Mouse (Mus musculus) ES-Bruce4 (cell line): ENCODE measurements around the gene Plcb4. TPM values are rescaled to one million over a fixed set of nuclear protein-coding genes. Genes with fewer than 3 reads are reported as not detected.

ENCODE experiments used
- H3K27ac ChIP-seq: 2 replicates; pipeline ENCODE4 v1.5.1; 2012; ENCODE audit warnings: low read length, inconsistent platforms; ENCODE audit not compliant: insufficient read depth
- H3K27me3 ChIP-seq: 2 replicates; pipeline ENCODE4 v1.6.1; 2012; ENCODE audit warnings: mild to moderate bottlenecking, low read length, inconsistent platforms; ENCODE audit not compliant: control insufficient read depth, poor library complexity, insufficient read depth, severe bottlenecking
- H3K36me3 ChIP-seq: 2 replicates; pipeline ENCODE4 v1.6.1; 2012; ENCODE audit warnings: inconsistent platforms, mild to moderate bottlenecking, low read length, moderate library complexity; ENCODE audit not compliant: control insufficient read depth, poor library complexity, insufficient read depth, severe bottlenecking
- H3K4me1 ChIP-seq: one replicate; pipeline ENCODE4 v1.8.1; 2011; ENCODE audit warnings: low read length; ENCODE audit not compliant: control insufficient read depth, insufficient read depth
- H3K4me3 ChIP-seq: 2 replicates; pipeline ENCODE4 v1.5.1; 2011; ENCODE audit warnings: low read depth, mild to moderate bottlenecking, low read length
- H3K9ac ChIP-seq: 2 replicates; pipeline ENCODE4 v1.6.1; 2012; ENCODE audit warnings: low read depth, mild to moderate bottlenecking, inconsistent platforms; ENCODE audit not compliant: poor library complexity, severe bottlenecking
- H3K9me3 ChIP-seq: replicated peaks from 2 replicates; pipeline ENCODE4 v1.6.1; 2012; ENCODE audit warnings: mild to moderate bottlenecking, low read length, inconsistent platforms; ENCODE audit not compliant: control insufficient read depth, poor library complexity, insufficient read depth, severe bottlenecking
- CTCF ChIP-seq: IDR thresholded peaks from one replicate; pipeline ENCODE4 v1.8.1; 2011; ENCODE audit warnings: low read depth, low read length
- EP300 ChIP-seq: IDR thresholded peaks from 2 replicates; pipeline ENCODE4 v1.6.1; 2011; ENCODE audit warnings: low read depth, low read length; ENCODE audit not compliant: insufficient read depth
- POLR2A ChIP-seq: IDR thresholded peaks from one replicate; pipeline ENCODE4 v1.8.1; 2011; ENCODE audit warnings: low read length; ENCODE audit not compliant: insufficient read depth
- polyA plus RNA-seq: library from polyadenylated mRNA; stranded (reverse); fragments of >200 nt; gene quantifications from 2 replicates; pipeline ENCODE4 v1.2.4, GENCODE M21; 2011; ENCODE audit warnings: low read depth; ENCODE audit not compliant: missing spikeins, insufficient read depth, insufficient read length

The Plcb4 gene
- polyA plus RNA-seq, 1 experiment, result 19.3 TPM

DNA sequence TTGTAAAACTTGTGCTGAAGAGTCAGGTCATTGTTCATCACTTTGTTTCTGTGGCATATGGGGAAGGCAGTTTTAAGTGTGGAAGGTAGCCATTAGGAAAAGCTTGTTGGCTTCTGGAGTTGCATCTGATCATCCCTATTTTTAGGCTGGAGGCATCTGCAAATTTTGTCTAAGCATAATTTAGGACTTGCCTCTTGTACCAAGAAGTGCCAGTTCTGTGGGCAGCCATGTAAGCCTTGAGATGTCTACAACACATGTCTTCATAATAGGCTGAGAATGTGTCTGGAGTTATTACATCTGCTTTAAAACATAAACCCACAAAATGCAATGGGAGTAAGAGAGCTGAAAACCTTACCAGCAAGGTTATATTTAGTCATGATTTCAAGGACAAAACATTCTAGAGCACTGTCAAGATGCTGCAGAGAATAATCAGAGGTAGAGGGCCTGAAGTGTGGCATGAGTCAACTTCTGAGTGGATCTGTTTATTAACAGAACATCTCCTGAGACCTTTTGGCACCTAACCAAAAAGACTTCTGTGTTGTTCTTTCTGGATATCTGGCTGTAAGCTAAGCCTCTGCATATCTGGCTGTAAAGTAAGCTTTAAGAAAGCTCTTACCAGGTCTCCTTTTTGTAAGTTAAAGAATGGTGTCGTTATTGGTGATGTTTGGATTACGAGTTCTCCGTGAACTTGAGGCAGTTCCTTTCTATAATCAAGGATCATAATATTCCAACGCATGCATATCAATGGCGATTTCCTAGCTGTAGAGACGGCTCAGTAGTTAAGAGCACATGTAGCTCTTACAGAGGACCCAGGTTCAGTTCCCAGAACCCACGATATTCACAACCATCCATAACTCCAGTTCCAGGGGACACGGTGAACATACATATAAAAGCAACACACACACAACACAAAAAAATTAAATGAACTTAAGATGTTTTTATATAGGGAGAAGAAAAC, 203.0 kb downstream of the Plcb4 start:
- H3K9me3 ChIP-seq, result no peaks in the 10 kb centered on the region
- no peaks in the 10 kb centered on the region for H3K36me3 ChIP-seq
- no peak overlapping the region for H3K27ac ChIP-seq
- H3K9ac ChIP-seq, result no peak overlapping the region
- H3K27me3 ChIP-seq, result no peaks in the 10 kb centered on the region
- H3K4me3 ChIP-seq, result no peak overlapping the region
- no peak for TF ChIP-seq POLR2A
- peaks cover 2% of the 10 kb centered on the region for H3K4me1 ChIP-seq

DNA sequence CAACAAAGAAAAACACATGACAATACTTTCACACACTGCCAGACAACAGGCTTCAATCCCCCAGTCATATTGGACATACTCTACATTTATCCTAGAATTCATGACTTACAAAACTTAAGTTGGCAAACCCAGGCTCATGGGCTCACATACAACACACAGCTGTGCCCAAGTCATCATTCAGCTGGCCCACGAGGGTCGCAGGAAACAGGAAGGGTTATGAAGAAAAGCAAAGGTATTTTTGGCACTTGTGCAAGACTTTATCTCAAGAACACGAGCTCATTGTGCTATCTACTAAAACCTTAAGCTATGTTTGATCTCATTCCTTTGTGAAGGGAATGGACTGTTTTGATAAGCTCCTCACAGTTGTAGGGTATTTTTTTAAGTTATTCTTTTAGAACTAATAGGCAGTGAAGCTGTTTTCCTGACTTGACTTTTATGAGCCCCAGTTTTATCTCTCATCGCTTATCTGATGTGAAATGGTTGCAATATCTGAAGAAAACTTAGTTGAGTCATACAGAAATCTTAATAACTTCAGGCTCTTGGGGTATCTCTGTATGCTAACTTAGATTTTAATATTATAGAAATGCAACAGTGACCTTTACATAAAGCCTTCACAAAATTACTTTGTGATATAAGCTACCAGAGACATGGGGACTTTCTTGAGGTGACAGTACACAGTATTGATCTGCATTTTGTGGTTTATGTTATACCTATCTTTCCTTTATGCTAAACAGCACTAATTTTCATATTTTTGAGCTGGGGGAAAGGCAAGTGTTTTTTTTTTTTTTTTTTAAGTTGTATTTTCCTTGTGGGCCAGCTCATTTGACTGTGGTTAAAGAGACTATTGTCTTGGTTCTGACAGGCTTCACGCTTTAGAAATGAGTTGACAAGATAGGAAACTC, 203.9 kb downstream of the Plcb4 start:
- H3K4me1 ChIP-seq, result no peaks in the 10 kb centered on the region
- no peak overlapping the region for H3K9ac ChIP-seq
- TF ChIP-seq POLR2A (no peak), CTCF (no peak), EP300 (no peak)
- H3K36me3 ChIP-seq, result no peaks in the 10 kb centered on the region
- H3K9me3 ChIP-seq, result no peaks in the 10 kb centered on the region
- H3K4me3 ChIP-seq, result no peak overlapping the region
- H3K27me3 ChIP-seq, result no peaks in the 10 kb centered on the region
- H3K27ac ChIP-seq, result no peak overlapping the region

DNA sequence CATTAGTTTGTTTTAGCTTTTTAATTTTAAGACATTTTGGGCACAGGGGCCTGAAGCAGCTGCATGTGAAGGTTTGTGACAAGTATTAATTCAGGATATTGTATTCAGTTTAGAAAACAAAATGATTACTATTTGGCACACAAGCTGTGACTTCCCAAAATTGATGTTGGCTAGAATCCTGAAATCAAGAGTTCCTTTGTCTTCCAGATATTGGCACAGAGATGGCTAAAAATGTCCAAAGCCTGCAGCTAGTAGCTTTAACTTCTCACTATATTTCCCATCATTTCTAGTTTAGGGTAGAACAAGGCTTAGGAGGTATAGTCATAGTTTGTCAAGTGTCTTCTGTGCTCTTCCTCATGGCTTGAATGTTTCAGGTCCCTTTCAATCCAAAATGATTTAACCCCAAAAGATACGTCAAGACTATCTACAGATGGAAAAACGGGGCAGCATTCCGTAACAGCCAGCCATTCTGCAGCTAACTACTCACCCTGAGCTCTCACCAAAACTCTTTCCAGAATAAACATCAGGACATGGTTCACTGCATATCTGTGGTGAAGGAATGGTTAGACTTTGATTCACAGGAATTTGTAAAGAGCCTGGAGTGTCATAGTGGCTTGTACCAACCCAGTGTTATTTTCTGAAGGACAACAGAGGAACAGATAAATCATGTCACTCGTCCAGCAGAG, 204.7 kb downstream of the Plcb4 start:
- no peak for TF ChIP-seq EP300

DNA sequence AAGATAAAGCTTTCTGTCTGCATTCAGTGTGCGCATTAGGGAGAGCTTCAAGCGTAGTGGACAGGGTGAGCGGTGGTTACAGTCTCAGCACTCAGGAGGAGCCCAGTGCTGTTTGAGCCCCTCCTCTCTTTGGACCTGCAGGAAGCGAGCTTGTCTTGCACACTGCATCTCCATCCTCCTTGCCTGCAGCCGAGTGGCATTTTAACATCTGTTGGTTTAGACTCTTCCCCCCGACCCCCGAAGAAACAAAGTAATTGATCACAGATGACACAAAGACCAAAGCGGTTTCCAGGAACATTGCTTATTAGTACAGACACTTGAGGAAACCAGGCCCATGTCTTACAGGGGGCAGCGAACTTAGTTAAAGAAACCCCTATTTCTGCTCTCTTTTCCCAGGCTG, 207.6 kb downstream of the Plcb4 start:
- H3K4me3 ChIP-seq, result no peak overlapping the region
- no peaks in the 10 kb centered on the region for H3K4me1 ChIP-seq
- TF ChIP-seq POLR2A (no peak), EP300 (no peak), CTCF (no peak)
- no peak overlapping the region for H3K27ac ChIP-seq
- H3K27me3 ChIP-seq, result no peaks in the 10 kb centered on the region
- H3K9ac ChIP-seq, result no peak overlapping the region
- no peaks in the 10 kb centered on the region for H3K9me3 ChIP-seq
- no peaks in the 10 kb centered on the region for H3K36me3 ChIP-seq

More for the DNA sequence above, 204.7 kb downstream of the Plcb4 start:
- H3K27ac ChIP-seq, result no peak overlapping the region
- H3K4me1 ChIP-seq, result no peaks in the 10 kb centered on the region
- H3K9ac ChIP-seq, result no peak overlapping the region
- H3K4me3 ChIP-seq, result no peak overlapping the region
- no peaks in the 10 kb centered on the region for H3K9me3 ChIP-seq
- no peaks in the 10 kb centered on the region for H3K36me3 ChIP-seq
- H3K27me3 ChIP-seq, result no peaks in the 10 kb centered on the region

DNA sequence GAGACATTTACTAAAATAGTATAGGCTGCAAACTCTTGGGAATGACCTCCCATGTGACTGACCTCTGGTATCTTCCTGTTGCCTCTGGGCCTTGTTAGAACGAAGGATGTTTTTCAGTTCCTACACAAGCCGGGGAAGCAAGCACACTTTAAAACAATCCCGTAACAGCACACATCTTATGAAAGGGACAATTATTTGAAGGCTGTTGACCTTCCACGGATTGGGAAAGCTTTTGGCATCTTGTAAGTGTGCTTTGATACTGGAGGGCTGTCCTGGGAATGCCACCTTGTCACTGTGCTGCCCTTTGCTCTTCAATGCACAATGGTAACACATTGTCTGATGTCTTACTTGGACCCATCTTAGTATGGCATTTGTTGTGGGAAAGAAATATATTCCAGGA, 208.0 kb downstream of the Plcb4 start:
- Histone ChIP-seq H3K27ac (no peak overlapping the region), H3K9me3 (no peaks in the 10 kb centered on the region), H3K4me1 (no peaks in the 10 kb centered on the region), H3K9ac (no peak overlapping the region), H3K4me3 (no peak overlapping the region), H3K27me3 (no peaks in the 10 kb centered on the region), H3K36me3 (no peaks in the 10 kb centered on the region)
- TF ChIP-seq EP300 (no peak), POLR2A (no peak), CTCF (no peak)
